Mouse (Mus musculus): Measurements from ENCODE around the gene Gm21887.
A peak's percentile ranks its signal among the peaks of the same experiment; 100 is the strongest.
"Not testable (repeated sequence)": the region's sequence is repeated elsewhere in the genome, so short reads cannot be mapped to it uniquely, and the experiment has no call there.

The Gm21887 gene

GRCm38 (mm10) chrX:169984331-169984730, 25.1 kb upstream of the Gm21887 start:
- DNase-seq, result not testable (repeated sequence)

- DNase-seq, result not testable (repeated sequence)
Observed at GRCm38 (mm10) chrX:169984853-169985252, 24.6 kb upstream of the Gm21887 start.

GRCm38 (mm10) chrX:169985796-169986195, 23.7 kb upstream of the Gm21887 start:
- DNase-seq, result peak; percentile 38

- DNase-seq, result peak; percentile 88
Observed at GRCm38 (mm10) chrX:169986519-169987367, 22.7 kb upstream of the Gm21887 start.

GRCm38 (mm10) chrX:169987368-169987837, 22.1 kb upstream of the Gm21887 start:
- peak; percentile 62 for DNase-seq

GRCm38 (mm10) chrX:169988571-169989218, 20.8 kb upstream of the Gm21887 start:
- DNase-seq, result peak; percentile 54

- not testable (repeated sequence) for DNase-seq
Observed at GRCm38 (mm10) chrX:169989219-169989595, 20.3 kb upstream of the Gm21887 start.

- peak; percentile 77 for DNase-seq
Observed at GRCm38 (mm10) chrX:169989691-169990631, 19.5 kb upstream of the Gm21887 start.

GRCm38 (mm10) chrX:169991128-169991873, 18.2 kb upstream of the Gm21887 start:
- DNase-seq, result peak; percentile 96

GRCm38 (mm10) chrX:169992086-169992930, 17.2 kb upstream of the Gm21887 start:
- not testable (repeated sequence) for DNase-seq

GRCm38 (mm10) chrX:169992951-169993547, 16.4 kb upstream of the Gm21887 start:
- not testable (repeated sequence) for DNase-seq

GRCm38 (mm10) chrX:169994011-169994865, 15.2 kb upstream of the Gm21887 start:
- DNase-seq, result peak; percentile 62

GRCm38 (mm10) chrX:169994866-169995711, 14.4 kb upstream of the Gm21887 start:
- DNase-seq, result not testable (repeated sequence)

- not testable (repeated sequence) for DNase-seq
Observed at GRCm38 (mm10) chrX:169995909-169996521, 13.4 kb upstream of the Gm21887 start.

- peak; percentile 97 for DNase-seq
Observed at GRCm38 (mm10) chrX:169996926-169997325, 12.5 kb upstream of the Gm21887 start.

GRCm38 (mm10) chrX:169997456-169997853, 12.0 kb upstream of the Gm21887 start:
- DNase-seq, result not testable (repeated sequence)

GRCm38 (mm10) chrX:169997854-169998456, 11.5 kb upstream of the Gm21887 start:
- DNase-seq, result peak; percentile 100
